Mouse (Mus musculus) heart, postnatal 0 days (tissue): ENCODE results near the gene Strbp. TPM values are rescaled to one million over a fixed set of nuclear protein-coding genes. Genes with fewer than 3 reads are reported as not detected.

Experiments
- ATAC-seq: fragments of 200-750 bp; cut with Nextera tagmentation; 2 replicates; pipeline ENCODE4 v1.8.0; 2017; ENCODE audit warnings: low read depth, moderate number of reproducible peaks, moderate library complexity; ENCODE audit not compliant: insufficient read depth
- DNase-seq: peaks from one replicate; pipeline ENCODE4 v3.0.0-alpha.2; 2016; ENCODE audit warnings: low spot score
- H3K27ac ChIP-seq: fragments of 300-500 bp; sonication (generic); 2 replicates; pipeline ENCODE4 v1.5.1; 2014; ENCODE audit warnings: low read depth, mild to moderate bottlenecking
- H3K27me3 ChIP-seq: fragments of 300-500 bp; sonication (generic); 2 replicates; pipeline ENCODE4 v1.6.1; 2014; ENCODE audit warnings: low read length, mixed read lengths; ENCODE audit not compliant: control insufficient read depth, insufficient read depth
- H3K36me3 ChIP-seq: fragments of 300-500 bp; sonication (generic); replicated peaks from 2 replicates; pipeline ENCODE4 v1.6.1; 2014; ENCODE audit warnings: low read length, mixed read lengths; ENCODE audit not compliant: control insufficient read depth, insufficient read depth
- H3K4me1 ChIP-seq: fragments of 300-500 bp; sonication (generic); 2 replicates; pipeline ENCODE4 v1.6.1; 2014; ENCODE audit warnings: antibody characterized with exemption; ENCODE audit not compliant: control insufficient read depth, insufficient read depth
- H3K4me2 ChIP-seq: fragments of 300-500 bp; sonication (generic); 2 replicates; pipeline ENCODE4 v1.6.1; 2014; ENCODE audit warnings: low read depth, mild to moderate bottlenecking, low read length, moderate library complexity
- H3K4me3 ChIP-seq: fragments of 300-500 bp; sonication (generic); 2 replicates; pipeline ENCODE4 v1.5.1; 2014; ENCODE audit warnings: low read depth, low read length
- H3K9ac ChIP-seq: fragments of 300-500 bp; sonication (generic); replicated peaks from 2 replicates; pipeline ENCODE4 v1.6.1; 2014; ENCODE audit warnings: low read depth, low read length, mixed read lengths
- H3K9me3 ChIP-seq: fragments of 300-500 bp; sonication (generic); replicated peaks from 2 replicates; pipeline ENCODE4 v1.6.1; 2016; ENCODE audit warnings: low read length; ENCODE audit not compliant: control insufficient read depth
- CTCF ChIP-seq: IDR thresholded peaks from 2 replicates; pipeline ENCODE4 v1.5.1; 2016; ENCODE audit warnings: antibody characterized with exemption, control low read depth, low read depth
- EP300 ChIP-seq: IDR thresholded peaks from 2 replicates; pipeline ENCODE4 v1.6.1; 2016; ENCODE audit warnings: antibody characterized with exemption, low read depth
- WGBS: fragments of 180-500 bp; shearing (Covaris S2); extraction: QIAGEN DNeasy Blood & Tissue Kit; methylation state at CpG from one replicate; pipeline ENCODE4 v1.1.7; 2014; 5-methylcytosine and 5-hydroxymethylcytosine counted together
- polyA plus RNA-seq: library from polyadenylated mRNA; unstranded; fragments of >200 nt; fragmentation: Nextera tagmentation; extraction: Ambion mirVana; gene quantifications from 2 replicates; pipeline ENCODE4 v1.2.1, GENCODE M21; 2015
- total RNA-seq: library from RNA; depleted of rRNA; stranded (reverse); fragments of >200 nt; gene quantifications from 2 replicates; pipeline ENCODE4 v1.2.3, GENCODE M21; 2014; ENCODE audit warnings: low replicate concordance

The Strbp gene
- total and polyA plus RNA-seq, 2 experiments from 2014 or later: 6.7 to 11.5 TPM

GRCm38 (mm10) chr2:37648966-37649365 is 54.7 kb downstream of the Strbp start:
- no peak for DNase-seq
- ATAC-seq: no peak
- Histone ChIP-seq H3K9me3 (no peaks in the 10 kb centered on the region), H3K4me3 (no peak overlapping the region), H3K27ac (no peak overlapping the region), H3K27me3 (no peaks in the 10 kb centered on the region), H3K4me2 (no peak overlapping the region), H3K9ac (no peak overlapping the region), H3K4me1 (no peaks in the 10 kb centered on the region), H3K36me3 (no peaks in the 10 kb centered on the region)
- 85% methylated on average over 1 of the region's 1 CpGs for WGBS
- TF ChIP-seq CTCF (no peak), EP300 (no peak)

GRCm38 (mm10) chr2:37623343-37623742 is 80.3 kb downstream of the Strbp start:
- H3K9me3 ChIP-seq: no peaks in the 10 kb centered on the region
- H3K4me3 ChIP-seq: no peak overlapping the region
- H3K9ac ChIP-seq: no peak overlapping the region
- peaks cover 11% of the 10 kb centered on the region for H3K36me3 ChIP-seq
- no peak for TF ChIP-seq CTCF
- no peak for TF ChIP-seq EP300
- ATAC-seq (no peak), DNase-seq (no peak)
- WGBS: 72% methylated on average over 2 of the region's 2 CpGs
- no peak overlapping the region for H3K27ac ChIP-seq
- H3K4me1 ChIP-seq: no peaks in the 10 kb centered on the region
- no peaks in the 10 kb centered on the region for H3K27me3 ChIP-seq
- H3K4me2 ChIP-seq: no peak overlapping the region

GRCm38 (mm10) chr2:37587919-37588318 is 115.7 kb downstream of the Strbp start:
- no peak overlapping the region for H3K4me2 ChIP-seq
- no peak overlapping the region for H3K27ac ChIP-seq
- no peak overlapping the region for H3K9ac ChIP-seq
- H3K4me1 ChIP-seq: no peaks in the 10 kb centered on the region
- TF ChIP-seq EP300 (no peak), CTCF (no peak)
- no peak overlapping the region for H3K4me3 ChIP-seq
- no peaks in the 10 kb centered on the region for H3K9me3 ChIP-seq
- peaks cover 33% of the 10 kb centered on the region for H3K36me3 ChIP-seq
- no peak for ATAC-seq
- DNase-seq: no peak
- H3K27me3 ChIP-seq: no peaks in the 10 kb centered on the region

- Histone ChIP-seq H3K4me1 (no peaks in the 10 kb centered on the region), H3K27me3 (no peaks in the 10 kb centered on the region), H3K9ac (no peak overlapping the region), H3K27ac (no peak overlapping the region), H3K36me3 (peaks cover 7% of the 10 kb centered on the region; the same call in 1 of the 2 replicates), H3K4me3 (no peak overlapping the region), H3K4me2 (no peak overlapping the region), H3K9me3 (no peaks in the 10 kb centered on the region)
- 80% methylated on average over 2 of the region's 2 CpGs for WGBS
- ATAC-seq: no peak
- DNase-seq: no peak
- TF ChIP-seq EP300 (no peak), CTCF (no peak)
Observed at GRCm38 (mm10) chr2:37578185-37578584, 125.5 kb downstream of the Strbp start.

GRCm38 (mm10) chr2:37576661-37577060 is 127.0 kb downstream of the Strbp start:
- Histone ChIP-seq H3K9me3 (no peaks in the 10 kb centered on the region), H3K9ac (no peak overlapping the region), H3K4me1 (no peaks in the 10 kb centered on the region), H3K36me3 (peaks cover 12% of the 10 kb centered on the region; the same call in 1 of the 2 replicates), H3K27me3 (no peaks in the 10 kb centered on the region), H3K4me3 (no peak overlapping the region), H3K4me2 (no peak overlapping the region), H3K27ac (no peak overlapping the region)
- DNase-seq: no peak
- TF ChIP-seq EP300 (no peak), CTCF (no peak)
- 90% methylated on average over 1 of the region's 1 CpGs for WGBS
- ATAC-seq: no peak

- H3K4me1 ChIP-seq: no peaks in the 10 kb centered on the region; the same call in 1 of the 2 replicates
- no peaks in the 10 kb centered on the region for H3K27me3 ChIP-seq
- no peak overlapping the region for H3K9ac ChIP-seq
- TF ChIP-seq CTCF (no peak), EP300 (no peak)
- ATAC-seq (no peak), DNase-seq (no peak)
- WGBS: 89% methylated on average over 2 of the region's 2 CpGs
- H3K27ac ChIP-seq: no peak overlapping the region
- no peaks in the 10 kb centered on the region for H3K9me3 ChIP-seq
- H3K4me3 ChIP-seq: no peak overlapping the region
- H3K4me2 ChIP-seq: no peak overlapping the region
- H3K36me3 ChIP-seq: peaks cover 22% of the 10 kb centered on the region
Observed at GRCm38 (mm10) chr2:37572141-37572540, 131.5 kb downstream of the Strbp start.
